Mouse (Mus musculus) intestine, postnatal 0 days (tissue): Measurements from ENCODE around the gene Hist2h3c2. TPM values are rescaled to one million over a fixed set of nuclear protein-coding genes. Genes with fewer than 3 reads are reported as not detected.
"Not testable (repeated sequence)": the region's sequence is repeated elsewhere in the genome, so short reads cannot be mapped to it uniquely, and the experiment has no call there.

Experiments used
- ATAC-seq: fragments of 200-750 bp; cut with Nextera tagmentation; 2 replicates; pipeline ENCODE4 v1.8.0; 2017; ENCODE audit warnings: mild to moderate bottlenecking, moderate TSS enrichment, moderate library complexity
- H3K27ac ChIP-seq: fragments of 300-500 bp; sonication (generic); 2 replicates; pipeline ENCODE4 v1.5.1; 2014; ENCODE audit warnings: mild to moderate bottlenecking, low read depth, low read length, moderate library complexity
- H3K27me3 ChIP-seq: fragments of 300-500 bp; sonication (generic); replicated peaks from 2 replicates; pipeline ENCODE4 v1.6.1; 2014; ENCODE audit warnings: low read length, mixed read lengths; ENCODE audit not compliant: control insufficient read depth, insufficient read depth
- H3K36me3 ChIP-seq: fragments of 300-500 bp; sonication (generic); 2 replicates; pipeline ENCODE4 v1.6.1; 2014; ENCODE audit warnings: mild to moderate bottlenecking, moderate library complexity; ENCODE audit not compliant: control insufficient read depth, insufficient read depth
- H3K4me1 ChIP-seq: fragments of 300-500 bp; sonication (generic); replicated peaks from 2 replicates; pipeline ENCODE4 v1.6.1; 2014; ENCODE audit warnings: antibody characterized with exemption, low read length, mixed read lengths; ENCODE audit not compliant: control insufficient read depth, insufficient read depth
- H3K4me2 ChIP-seq: fragments of 300-500 bp; sonication (generic); replicated peaks from 2 replicates; pipeline ENCODE4 v1.6.1; 2014; ENCODE audit warnings: low read depth, mild to moderate bottlenecking, moderate library complexity
- H3K4me3 ChIP-seq: fragments of 300-500 bp; sonication (generic); 2 replicates; pipeline ENCODE4 v1.5.1; 2014; ENCODE audit warnings: low read depth, low read length
- H3K9ac ChIP-seq: fragments of 300-500 bp; sonication (generic); 2 replicates; pipeline ENCODE4 v1.6.1; 2014; ENCODE audit warnings: mild to moderate bottlenecking, low read depth, low read length
- H3K9me3 ChIP-seq: fragments of 300-500 bp; sonication (generic); 2 replicates; pipeline ENCODE4 v1.6.1; 2016; ENCODE audit warnings: mixed run types; ENCODE audit not compliant: control insufficient read depth
- CTCF ChIP-seq: sonication (generic); IDR thresholded peaks from 2 replicates; pipeline ENCODE4 v1.5.1; 2016; ENCODE audit warnings: low read depth, mild to moderate bottlenecking, control low read depth, antibody characterized with exemption, moderate library complexity
- WGBS: fragments of 180-500 bp; shearing (Covaris S2); extraction: QIAGEN DNeasy Blood & Tissue Kit; methylation state at CpG from one replicate; pipeline ENCODE4 v1.1.7; 2014; 5-methylcytosine and 5-hydroxymethylcytosine counted together
- polyA plus RNA-seq: library from polyadenylated mRNA; unstranded; fragments of >200 nt; fragmentation: Nextera tagmentation; extraction: Ambion mirVana; gene quantifications from 2 replicates; pipeline ENCODE4 v1.2.1, GENCODE M21; 2015

Hist2h3c2 gene
- polyA plus RNA-seq, 1 experiment from 2014 or later: 1.1 TPM

DNA sequence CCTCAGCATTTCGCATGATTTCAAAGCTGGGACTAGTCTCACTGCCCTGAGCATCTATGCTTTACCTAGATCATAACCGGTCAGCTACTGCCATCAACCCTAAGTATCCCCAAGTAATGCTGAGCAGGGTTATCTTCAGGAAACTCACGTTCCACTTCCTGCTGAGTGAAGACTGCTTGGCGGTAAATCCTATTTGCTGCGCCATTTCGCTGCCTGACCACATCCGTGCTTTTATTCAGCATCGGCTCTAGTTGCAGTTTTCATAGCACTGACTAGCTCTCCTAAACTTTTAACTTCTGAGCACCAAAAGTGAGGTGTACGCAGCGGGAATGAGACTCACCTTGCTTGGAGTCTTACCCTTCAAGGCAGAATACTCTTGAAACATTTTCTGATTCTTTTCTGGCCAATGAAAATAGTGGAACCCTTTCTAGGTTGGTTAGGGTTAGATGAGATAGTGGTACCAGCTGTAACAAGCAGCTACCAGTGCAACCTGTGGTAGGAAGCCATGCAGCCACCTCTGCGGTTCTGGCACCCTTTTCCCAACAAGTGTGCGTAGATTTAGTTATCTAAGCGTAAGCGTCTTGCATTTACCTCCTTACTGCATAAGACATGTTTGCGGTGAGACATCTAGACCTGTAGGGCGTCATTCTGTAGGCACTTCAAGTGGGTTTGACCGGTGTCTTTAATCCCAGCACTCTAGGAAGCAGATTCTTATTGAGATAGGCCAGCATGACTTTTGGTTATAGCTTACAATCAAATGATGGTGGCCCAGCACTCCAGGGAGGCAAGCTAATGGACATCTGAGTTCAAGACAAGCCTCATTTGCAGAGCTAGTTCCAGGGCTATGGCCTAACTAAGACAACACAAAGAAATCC, 34.9 kb upstream of the Hist2h3c2 start:
- Histone ChIP-seq H3K27ac (no peak overlapping the region), H3K4me2 (no peak overlapping the region), H3K36me3 (no peaks in the 10 kb centered on the region), H3K9me3 (no peaks in the 10 kb centered on the region), H3K4me1 (no peaks in the 10 kb centered on the region; the same call in 1 of the 2 replicates), H3K27me3 (no peaks in the 10 kb centered on the region), H3K4me3 (no peak overlapping the region), H3K9ac (no peak overlapping the region)
- WGBS: 89% methylated on average over 17 of the region's 17 CpGs
- TF ChIP-seq CTCF: no peak
- no peak for ATAC-seq

DNA sequence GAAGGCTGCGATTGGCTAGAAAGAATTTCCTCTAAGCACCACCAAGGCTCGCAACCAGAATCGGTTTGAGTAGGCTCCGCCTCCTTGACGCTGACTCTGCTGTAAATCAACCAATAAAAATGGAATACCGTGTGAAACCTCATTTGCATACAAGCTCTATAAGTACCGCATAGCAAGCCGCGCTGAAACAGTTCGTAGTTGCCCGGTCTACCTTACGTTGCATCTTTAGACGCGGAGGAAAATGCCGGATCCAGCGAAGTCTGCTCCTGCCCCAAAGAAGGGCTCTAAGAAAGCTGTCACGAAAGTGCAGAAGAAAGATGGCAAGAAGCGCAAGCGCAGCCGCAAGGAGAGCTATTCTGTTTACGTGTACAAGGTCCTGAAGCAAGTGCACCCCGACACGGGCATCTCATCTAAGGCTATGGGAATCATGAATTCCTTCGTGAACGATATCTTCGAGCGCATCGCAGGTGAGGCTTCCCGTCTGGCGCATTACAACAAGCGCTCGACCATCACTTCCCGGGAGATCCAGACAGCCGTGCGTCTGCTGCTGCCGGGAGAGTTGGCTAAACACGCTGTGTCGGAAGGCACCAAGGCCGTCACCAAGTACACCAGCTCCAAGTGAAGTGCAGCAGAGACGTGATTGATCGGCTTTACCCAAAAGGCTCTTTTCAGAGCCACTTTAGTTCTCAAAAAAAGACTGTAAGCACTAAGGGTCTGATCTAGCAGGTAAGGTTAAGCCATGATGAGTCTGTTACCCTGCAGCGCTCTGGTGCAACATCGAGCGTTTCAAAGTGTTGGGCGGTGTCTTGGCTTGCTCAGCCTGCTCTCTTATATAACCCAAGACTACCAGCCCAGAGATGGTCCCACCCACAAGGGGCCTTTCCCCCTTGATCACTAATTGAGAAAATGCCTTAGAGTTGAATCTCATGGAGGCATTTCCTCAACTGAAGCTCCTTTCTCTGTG, 30.9 kb upstream of the Hist2h3c2 start, which contains the start of gene Hist2h2bb:
TSS of gene Hist2h2bb (plus strand) at position 242 of the 964 bp plus-strand sequence.
- Histone ChIP-seq H3K36me3 (no peaks in the 10 kb centered on the region), H3K9ac (peak within 1 kb of the TSS; percentile 51), H3K9me3 (no peaks in the 10 kb centered on the region), H3K27me3 (no peaks in the 10 kb centered on the region), H3K27ac (peak within 1 kb of the TSS; percentile 87), H3K4me1 (no peaks in the 10 kb centered on the region; the same call in 1 of the 2 replicates), H3K4me3 (peak within 1 kb of the TSS; percentile 43), H3K4me2 (peak within 1 kb of the TSS; percentile 86)
- ATAC-seq: peak; percentile 92
- under 1% methylated on average over 45 of the region's 45 CpGs for WGBS
- TF ChIP-seq CTCF: no peak

DNA sequence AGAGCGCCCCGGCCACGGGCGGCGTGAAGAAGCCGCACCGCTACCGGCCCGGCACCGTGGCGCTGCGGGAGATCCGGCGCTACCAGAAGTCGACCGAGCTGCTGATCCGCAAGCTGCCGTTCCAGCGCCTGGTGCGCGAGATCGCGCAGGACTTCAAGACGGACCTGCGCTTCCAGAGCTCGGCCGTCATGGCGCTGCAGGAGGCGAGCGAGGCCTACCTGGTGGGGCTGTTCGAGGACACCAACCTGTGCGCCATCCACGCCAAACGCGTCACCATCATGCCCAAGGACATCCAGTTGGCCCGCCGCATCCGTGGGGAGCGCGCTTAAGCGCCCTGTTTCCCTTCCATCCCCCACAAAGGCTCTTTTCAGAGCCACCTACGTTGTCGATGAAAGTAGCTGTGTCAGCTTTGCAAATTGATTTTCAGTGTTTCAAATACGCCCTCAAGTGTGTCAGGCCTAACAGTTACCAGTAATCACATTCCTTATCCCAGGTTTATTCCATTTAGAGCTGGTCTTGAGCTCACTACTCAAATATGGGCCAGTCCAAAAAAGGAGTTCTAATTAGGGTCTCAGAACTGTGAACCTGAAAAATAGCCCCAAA, 29.9 kb upstream of the Hist2h3c2 start:
- TF ChIP-seq CTCF: 0 out of 2 replicates have a peak, but pooled peaks have one; percentile 9
- not testable (repeated sequence) for H3K9me3 ChIP-seq, H3K36me3 ChIP-seq, H3K27me3 ChIP-seq, H3K4me1 ChIP-seq
- ATAC-seq: peak; percentile 40
- Histone ChIP-seq H3K4me2 (peak overlapping the region; percentile 86), H3K4me3 (peak overlapping the region; percentile 43), H3K9ac (peak overlapping the region; percentile 51), H3K27ac (peak overlapping the region; percentile 87)
- 1% methylated on average over 11 of the region's 44 CpGs for whole genome bisulfite sequencing

DNA sequence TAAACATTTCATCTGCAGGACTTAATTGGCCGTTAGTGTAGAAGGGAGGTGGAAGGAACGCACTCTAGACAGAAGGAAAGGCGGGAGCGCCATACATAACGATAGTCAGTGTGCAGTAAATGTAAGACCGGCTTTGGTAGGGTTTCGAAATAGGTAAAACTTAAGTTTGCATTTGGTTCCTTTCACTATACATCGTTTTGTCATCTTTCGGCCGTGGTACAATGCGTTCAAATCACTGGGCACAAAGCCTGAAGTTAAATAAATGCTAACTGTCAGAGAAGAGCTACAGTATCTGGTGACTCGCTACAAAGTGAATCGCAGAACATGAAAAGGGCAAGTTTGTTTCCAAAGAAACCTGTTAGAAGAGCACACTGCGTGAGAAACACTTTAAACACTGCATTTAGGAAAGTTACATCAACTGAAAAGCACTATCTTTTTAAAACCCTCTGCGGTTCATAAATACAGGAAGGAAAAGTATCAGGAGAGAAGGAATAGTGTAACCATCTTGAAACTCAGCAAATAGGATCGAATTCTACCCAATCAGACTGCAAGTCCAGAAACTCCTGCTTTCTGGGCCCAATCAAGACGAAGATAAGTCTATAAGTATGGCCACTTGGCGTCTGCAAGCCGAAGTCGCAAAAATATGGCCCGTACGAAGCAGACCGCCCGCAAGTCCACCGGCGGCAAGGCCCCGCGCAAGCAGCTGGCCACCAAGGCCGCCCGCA, 29.3 kb upstream of the Hist2h3c2 start, which contains the start of gene Hist2h3b:
TSS of gene Hist2h3b (plus strand) at position 604 of the 725 bp plus-strand sequence.
- no peaks in the 10 kb centered on the region for H3K27me3 ChIP-seq
- peak within 1 kb of the TSS; percentile 51 for H3K9ac ChIP-seq
- H3K4me3 ChIP-seq: peak within 1 kb of the TSS; percentile 43
- peak; percentile 64 for ATAC-seq
- TF ChIP-seq CTCF: no peak
- peak within 1 kb of the TSS; percentile 86 for H3K4me2 ChIP-seq
- H3K27ac ChIP-seq: peak within 1 kb of the TSS; percentile 87
- no peaks in the 10 kb centered on the region; the same call in 1 of the 2 replicates for H3K4me1 ChIP-seq
- WGBS: 12% methylated on average over 29 of the region's 30 CpGs
- H3K36me3 ChIP-seq: no peaks in the 10 kb centered on the region
- no peaks in the 10 kb centered on the region for H3K9me3 ChIP-seq

DNA sequence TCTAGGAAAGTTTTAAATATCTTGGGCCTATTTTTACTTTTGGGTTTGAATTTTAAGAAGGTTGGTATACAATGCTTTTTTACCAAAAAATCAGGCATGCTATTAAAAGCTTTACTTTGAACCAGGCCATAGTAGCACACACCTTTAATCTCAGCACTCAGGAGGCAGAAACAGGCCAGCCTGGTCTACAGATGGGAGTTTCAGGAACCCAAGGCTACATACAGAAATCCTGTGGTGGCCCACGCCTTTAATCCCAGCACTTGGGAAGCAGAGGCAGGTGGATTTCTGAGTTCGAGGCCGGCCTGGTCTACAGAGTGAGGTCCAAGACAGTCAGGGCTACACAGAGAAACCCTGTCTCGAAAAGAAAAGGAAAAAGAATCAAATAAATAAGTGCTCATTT, 28.6 kb upstream of the Hist2h3c2 start:
- Histone ChIP-seq H3K9me3 (no peaks in the 10 kb centered on the region), H3K27ac (no peak overlapping the region), H3K9ac (no peak overlapping the region), H3K4me2 (peak overlapping the region; percentile 63), H3K36me3 (no peaks in the 10 kb centered on the region), H3K4me3 (no peak overlapping the region), H3K4me1 (no peaks in the 10 kb centered on the region; the same call in 1 of the 2 replicates), H3K27me3 (no peaks in the 10 kb centered on the region)
- WGBS: 80% methylated on average over 4 of the region's 4 CpGs
- TF ChIP-seq CTCF: no peak
- no peak for ATAC-seq
